Mouse (Mus musculus) brain, embryonic 14.5 days (tissue): ENCODE results near the gene Cdc42ep3.

Source experiments
- CTCF ChIP-seq: fragments of 200-500 bp; IDR thresholded peaks from 2 replicates; pipeline ENCODE4 v1.5.1; 2012; ENCODE audit warnings: inconsistent platforms, mild to moderate bottlenecking, moderate library complexity, borderline replicate concordance; ENCODE audit not compliant: insufficient read depth, insufficient read length; ENCODE audit errors: extremely low read depth
- POLR2A ChIP-seq: fragments of 200-500 bp; IDR thresholded peaks from 2 replicates; pipeline ENCODE4 v1.6.1; 2012; ENCODE audit warnings: mild to moderate bottlenecking, inconsistent platforms, borderline replicate concordance; ENCODE audit not compliant: poor library complexity, insufficient read depth, insufficient read length, severe bottlenecking; ENCODE audit errors: extremely low read depth

DNA sequence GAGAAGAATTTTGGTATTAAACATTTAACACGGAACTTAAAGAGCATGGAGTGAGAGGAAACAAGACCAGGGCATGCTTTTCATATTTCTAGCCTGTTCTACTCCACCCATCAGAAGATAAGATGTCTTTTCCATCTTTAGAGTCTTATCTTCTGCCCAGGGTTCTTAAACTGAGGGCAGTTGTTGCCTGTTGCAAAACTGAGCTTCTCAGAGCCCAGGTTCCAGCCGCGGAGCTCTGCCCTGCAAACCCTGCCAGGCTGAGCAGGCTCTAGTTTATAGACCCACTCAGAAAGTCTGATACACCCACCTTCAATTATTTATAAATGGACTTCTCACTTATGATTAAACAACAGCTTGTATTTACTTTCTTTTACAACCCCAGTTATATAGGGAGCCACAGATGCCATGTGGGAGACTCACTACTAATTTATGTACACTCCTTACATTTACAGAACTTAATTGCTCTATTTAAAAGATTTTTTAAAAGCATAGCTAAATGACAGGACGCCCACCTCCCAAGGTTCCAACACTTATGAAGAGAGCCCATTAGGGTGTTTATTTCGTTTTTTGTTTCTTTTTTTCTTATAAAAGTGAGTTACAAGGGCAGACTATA, 11.5 kb downstream of the Cdc42ep3 start:
- no peak for TF ChIP-seq POLR2A
- no peak for TF ChIP-seq CTCF
